Mouse (Mus musculus) lung, embryonic 14.5 days (tissue): ENCODE measurements around the gene Fgfr2. TPM values are rescaled to one million over a fixed set of nuclear protein-coding genes. Genes with fewer than 3 reads are reported as not detected.

Experiments
- ATAC-seq: fragments of 200-750 bp; cut with Nextera tagmentation; 2 replicates; pipeline ENCODE4 v1.8.0; 2017; ENCODE audit warnings: mild to moderate bottlenecking, moderate TSS enrichment, moderate library complexity; ENCODE audit not compliant: insufficient read depth
- DNase-seq: peaks from one replicate; pipeline ENCODE4 v3.0.0-alpha.2; 2015
- H3K27ac ChIP-seq: fragments of 300-500 bp; sonication (generic); 2 replicates; pipeline ENCODE4 v1.5.1; 2014; ENCODE audit warnings: low read depth, mild to moderate bottlenecking, moderate library complexity
- H3K27me3 ChIP-seq: fragments of 300-500 bp; sonication (generic); 2 replicates; pipeline ENCODE4 v1.6.1; 2014; ENCODE audit warnings: low read length, control low read depth; ENCODE audit not compliant: insufficient read depth
- H3K36me3 ChIP-seq: fragments of 300-500 bp; sonication (generic); 2 replicates; pipeline ENCODE4 v1.6.1; 2014; ENCODE audit warnings: control low read depth; ENCODE audit not compliant: insufficient read depth
- H3K4me1 ChIP-seq: fragments of 300-500 bp; sonication (generic); 2 replicates; pipeline ENCODE4 v1.6.1; 2014; ENCODE audit warnings: antibody characterized with exemption, control low read depth; ENCODE audit not compliant: insufficient read depth
- H3K4me2 ChIP-seq: fragments of 300-500 bp; sonication (generic); 2 replicates; pipeline ENCODE4 v1.6.1; 2014; ENCODE audit warnings: mild to moderate bottlenecking
- H3K4me3 ChIP-seq: fragments of 300-500 bp; sonication (generic); 2 replicates; pipeline ENCODE4 v1.5.1; 2014; ENCODE audit warnings: low read depth, low read length
- H3K9ac ChIP-seq: fragments of 300-500 bp; sonication (generic); 2 replicates; pipeline ENCODE4 v1.6.1; 2014
- H3K9me3 ChIP-seq: fragments of 300-500 bp; sonication (generic); 2 replicates; pipeline ENCODE4 v1.6.1; 2016; ENCODE audit warnings: low read depth, low read length, control low read depth
- CTCF ChIP-seq: IDR thresholded peaks from 2 replicates; pipeline ENCODE4 v1.5.1; 2016; ENCODE audit warnings: antibody characterized with exemption, low read depth
- WGBS: fragments of 180-500 bp; shearing (Covaris S2); extraction: QIAGEN DNeasy Blood & Tissue Kit; methylation state at CpG from one replicate; pipeline ENCODE4 v1.1.7; 2014; 5-methylcytosine and 5-hydroxymethylcytosine counted together
- polyA plus RNA-seq: library from polyadenylated mRNA; unstranded; fragments of >200 nt; fragmentation: Nextera tagmentation; extraction: Ambion mirVana; gene quantifications from 2 replicates; pipeline ENCODE4 v1.2.1, GENCODE M21; 2014

Fgfr2 gene
- polyA plus RNA-seq, 1 experiment from 2014 or later: 179 TPM

GRCm38 (mm10) chr7:132873043-132873442 lies 250.1 kb downstream of the Fgfr2 start:
- no peak for DNase-seq
- Histone ChIP-seq H3K4me1 (no peaks in the 10 kb centered on the region), H3K4me3 (no peak overlapping the region), H3K4me2 (no peak overlapping the region), H3K27me3 (no peaks in the 10 kb centered on the region), H3K27ac (no peak overlapping the region), H3K36me3 (peaks cover 91% of the 10 kb centered on the region), H3K9me3 (no peaks in the 10 kb centered on the region), H3K9ac (no peak overlapping the region)
- no peak for TF ChIP-seq CTCF
- 89% methylated on average over 2 of the region's 2 CpGs for WGBS
- no peak for ATAC-seq

DNA sequence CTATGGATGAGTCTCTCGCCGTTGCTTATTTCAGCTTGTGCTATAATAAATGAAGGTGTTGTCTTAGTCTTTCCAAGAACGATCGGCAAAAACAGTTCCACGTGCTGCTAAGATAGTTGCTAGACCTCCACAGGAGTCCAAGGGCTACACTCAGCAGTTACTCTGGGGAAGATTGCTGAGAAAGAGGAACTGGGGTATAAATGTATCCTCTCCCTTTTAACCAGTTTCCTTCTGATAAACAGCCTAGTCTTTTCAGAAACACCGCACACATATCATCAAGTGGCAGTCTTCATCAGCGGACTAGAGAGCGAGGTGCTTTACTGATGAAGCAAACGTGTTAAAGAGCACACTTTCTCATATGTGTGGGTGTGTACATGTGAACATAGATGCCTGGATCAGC lies 256.8 kb downstream of the Fgfr2 start:
- ATAC-seq (no peak), DNase-seq (no peak)
- no peaks in the 10 kb centered on the region for H3K27me3 ChIP-seq
- H3K27ac ChIP-seq: no peak overlapping the region
- no peak overlapping the region for H3K4me3 ChIP-seq
- H3K9me3 ChIP-seq: no peaks in the 10 kb centered on the region
- 92% methylated on average over 9 of the region's 9 CpGs for WGBS
- H3K4me1 ChIP-seq: no peaks in the 10 kb centered on the region
- H3K9ac ChIP-seq: no peak overlapping the region
- peaks cover 57% of the 10 kb centered on the region for H3K36me3 ChIP-seq
- H3K4me2 ChIP-seq: no peak overlapping the region
- no peak for TF ChIP-seq CTCF

- DNase-seq (peak; percentile 95), ATAC-seq (peak; percentile 96)
- no peak for TF ChIP-seq CTCF
- no peaks in the 10 kb centered on the region; the same call in 1 of the 2 replicates for H3K4me1 ChIP-seq
- H3K27me3 ChIP-seq: no peaks in the 10 kb centered on the region
- H3K9ac ChIP-seq: peak within 1 kb of the TSS; percentile 88
- H3K27ac ChIP-seq: peak within 1 kb of the TSS; percentile 71
- H3K4me2 ChIP-seq: peak within 1 kb of the TSS; percentile 80
- H3K9me3 ChIP-seq: no peaks in the 10 kb centered on the region
- H3K36me3 ChIP-seq: no peaks in the 10 kb centered on the region
- under 1% methylated on average over 53 of the region's 53 CpGs for WGBS
- peak within 1 kb of the TSS; percentile 95 for H3K4me3 ChIP-seq
Measured at GRCm38 (mm10) chr7:132859042-132859958, 263.9 kb downstream of the Fgfr2 start, which contains the start of gene Abraxas2. Gene Abraxas2 (plus strand): TSS chr7:132859225.

DNA sequence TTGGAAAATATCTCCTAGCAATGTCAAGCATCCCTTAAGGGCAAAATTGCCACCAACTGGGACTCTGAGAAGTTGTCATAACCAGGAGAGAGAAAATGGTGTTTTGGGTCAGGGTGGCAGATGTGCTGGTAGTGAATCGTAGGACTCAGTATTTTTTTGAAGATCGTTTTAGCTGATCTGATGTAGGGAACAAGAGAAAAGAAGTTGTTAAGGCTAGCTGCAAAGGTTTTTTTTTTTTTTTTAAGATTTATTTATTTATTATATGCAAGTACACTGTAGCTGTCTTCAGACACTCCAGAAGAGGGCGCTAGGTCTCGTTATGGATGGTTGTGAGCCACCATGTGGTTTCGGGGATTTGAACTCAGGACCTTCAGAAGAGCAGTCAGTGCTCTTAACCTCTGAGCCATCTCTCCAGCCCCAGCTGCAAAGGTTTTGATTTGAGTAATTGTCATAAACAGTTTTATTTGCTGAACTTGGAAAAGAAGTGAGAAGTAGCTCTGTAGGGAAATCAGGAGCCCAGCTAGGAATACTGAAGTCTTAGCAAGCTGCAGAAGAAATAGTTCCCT lies 265.0 kb downstream of the Fgfr2 start:
- Histone ChIP-seq H3K9me3 (no peaks in the 10 kb centered on the region), H3K36me3 (no peaks in the 10 kb centered on the region), H3K4me3 (no peak overlapping the region), H3K4me2 (no peak overlapping the region), H3K27me3 (no peaks in the 10 kb centered on the region), H3K4me1 (no peaks in the 10 kb centered on the region; the same call in 1 of the 2 replicates), H3K27ac (no peak overlapping the region), H3K9ac (no peak overlapping the region)
- ATAC-seq (no peak), DNase-seq (no peak)
- WGBS: 63% methylated on average over 5 of the region's 5 CpGs
- TF ChIP-seq CTCF: no peak

DNA sequence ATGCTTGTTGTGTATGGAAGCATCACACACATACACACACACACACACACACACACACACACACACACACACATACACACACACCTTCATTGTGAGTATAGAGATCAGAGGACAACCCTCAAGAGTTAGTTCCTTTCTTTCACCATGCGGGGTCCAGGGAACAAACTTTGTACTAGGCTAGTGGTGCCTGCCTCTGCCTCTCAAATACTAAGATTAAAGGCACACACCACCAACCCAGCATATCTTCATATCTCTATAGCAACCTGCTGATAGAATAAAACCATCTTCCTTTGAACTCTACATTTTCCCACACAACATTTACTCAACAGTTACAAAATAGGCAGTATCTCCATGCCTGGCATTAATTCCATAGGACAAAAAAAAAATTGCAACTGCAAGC lies 267.1 kb downstream of the Fgfr2 start:
- Histone ChIP-seq H3K27me3 (no peaks in the 10 kb centered on the region), H3K4me2 (no peak overlapping the region), H3K9me3 (no peaks in the 10 kb centered on the region), H3K4me1 (peaks cover 3% of the 10 kb centered on the region; the same call in 1 of the 2 replicates), H3K36me3 (no peaks in the 10 kb centered on the region), H3K27ac (no peak overlapping the region), H3K9ac (no peak overlapping the region), H3K4me3 (no peak overlapping the region)
- WGBS: 76% methylated on average over 1 of the region's 1 CpGs
- no peak for TF ChIP-seq CTCF
- DNase-seq (no peak), ATAC-seq (no peak)

GRCm38 (mm10) chr7:132853946-132854345 lies 269.2 kb downstream of the Fgfr2 start:
- 66% methylated on average over 4 of the region's 4 CpGs for WGBS
- Histone ChIP-seq H3K4me2 (no peak overlapping the region), H3K27me3 (no peaks in the 10 kb centered on the region), H3K4me1 (0 out of 2 replicates have a peak, but pooled peaks cover 3% of the 10 kb centered on the region), H3K9me3 (no peaks in the 10 kb centered on the region), H3K27ac (no peak overlapping the region), H3K4me3 (no peak overlapping the region), H3K36me3 (peaks cover 16% of the 10 kb centered on the region), H3K9ac (no peak overlapping the region)
- DNase-seq (no peak), ATAC-seq (no peak)
- no peak for TF ChIP-seq CTCF

GRCm38 (mm10) chr7:132853361-132853760 lies 269.8 kb downstream of the Fgfr2 start:
- no peak overlapping the region for H3K4me2 ChIP-seq
- H3K27ac ChIP-seq: no peak overlapping the region
- TF ChIP-seq CTCF: no peak
- no peak overlapping the region for H3K4me3 ChIP-seq
- no peak for DNase-seq
- no peak for ATAC-seq
- 0 out of 2 replicates have a peak, but pooled peaks cover 3% of the 10 kb centered on the region for H3K4me1 ChIP-seq
- H3K9me3 ChIP-seq: no peaks in the 10 kb centered on the region
- no peak overlapping the region for H3K9ac ChIP-seq
- H3K27me3 ChIP-seq: no peaks in the 10 kb centered on the region
- H3K36me3 ChIP-seq: peaks cover 22% of the 10 kb centered on the region
- WGBS: 87% methylated on average over 6 of the region's 6 CpGs
